Mouse (Mus musculus) midbrain, postnatal 0 days (tissue): ENCODE results near the gene 6030452D12Rik. TPM values are rescaled to one million over a fixed set of nuclear protein-coding genes. Genes with fewer than 3 reads are reported as not detected.

Source experiments
- ATAC-seq: fragments of 200-750 bp; cut with Nextera tagmentation; 2 replicates; pipeline ENCODE4 v1.8.0; 2017; ENCODE audit warnings: moderate number of reproducible peaks, mild to moderate bottlenecking, moderate TSS enrichment, moderate library complexity; ENCODE audit not compliant: low FRiP score
- DNase-seq: peaks from one replicate; pipeline ENCODE4 v3.0.0-alpha.2; 2015; ENCODE audit warnings: low spot score
- H3K27ac ChIP-seq: fragments of 300-500 bp; sonication (generic); 2 replicates; pipeline ENCODE4 v1.5.1; 2014; ENCODE audit warnings: low read depth, mild to moderate bottlenecking, low read length, mixed read lengths
- H3K27me3 ChIP-seq: fragments of 300-500 bp; sonication (generic); 2 replicates; pipeline ENCODE4 v1.6.1; 2014; ENCODE audit warnings: low read length, control low read depth, mixed read lengths; ENCODE audit not compliant: insufficient read depth
- H3K36me3 ChIP-seq: fragments of 300-500 bp; sonication (generic); 2 replicates; pipeline ENCODE4 v1.6.1; 2014; ENCODE audit warnings: low read length, control low read depth, mixed read lengths; ENCODE audit not compliant: insufficient read depth
- H3K4me1 ChIP-seq: fragments of 300-500 bp; sonication (generic); 2 replicates; pipeline ENCODE4 v1.6.1; 2014; ENCODE audit warnings: mild to moderate bottlenecking, control low read depth, antibody characterized with exemption, low read length, mixed read lengths; ENCODE audit not compliant: insufficient read depth
- H3K4me2 ChIP-seq: fragments of 300-500 bp; sonication (generic); 2 replicates; pipeline ENCODE4 v1.6.1; 2014; ENCODE audit warnings: low read depth, mild to moderate bottlenecking, low read length, mixed read lengths; ENCODE audit not compliant: poor library complexity, severe bottlenecking
- H3K4me3 ChIP-seq: fragments of 300-500 bp; sonication (generic); 2 replicates; pipeline ENCODE4 v1.5.1; 2014; ENCODE audit warnings: low read depth, mild to moderate bottlenecking, low read length, moderate library complexity
- H3K9ac ChIP-seq: fragments of 300-500 bp; sonication (generic); replicated peaks from 2 replicates; pipeline ENCODE4 v1.6.1; 2014; ENCODE audit warnings: mild to moderate bottlenecking, low read length, moderate library complexity, mixed read lengths; ENCODE audit not compliant: poor library complexity, severe bottlenecking
- H3K9me3 ChIP-seq: fragments of 300-500 bp; sonication (generic); 2 replicates; pipeline ENCODE4 v1.6.1; 2016; ENCODE audit warnings: low read length, control low read depth
- CTCF ChIP-seq: IDR thresholded peaks from 2 replicates; pipeline ENCODE4 v1.5.1; 2016; ENCODE audit warnings: antibody characterized with exemption, mild to moderate bottlenecking
- WGBS: fragments of 180-500 bp; shearing (Covaris S2); extraction: QIAGEN DNeasy Blood & Tissue Kit; methylation state at CpG from one replicate; pipeline ENCODE4 v1.1.7; 2014; 5-methylcytosine and 5-hydroxymethylcytosine counted together
- polyA plus RNA-seq: library from polyadenylated mRNA; unstranded; fragments of >200 nt; fragmentation: Nextera tagmentation; extraction: Ambion mirVana; gene quantifications from 2 replicates; pipeline ENCODE4 v1.2.1, GENCODE M21; 2015
- total RNA-seq: library from RNA; depleted of rRNA; stranded (reverse); fragments of >200 nt; gene quantifications from 2 replicates; pipeline ENCODE4 v1.2.3, GENCODE M21; 2014

The 6030452D12Rik gene
- total and polyA plus RNA-seq, 2 experiments from 2014 or later = not detected

DNA sequence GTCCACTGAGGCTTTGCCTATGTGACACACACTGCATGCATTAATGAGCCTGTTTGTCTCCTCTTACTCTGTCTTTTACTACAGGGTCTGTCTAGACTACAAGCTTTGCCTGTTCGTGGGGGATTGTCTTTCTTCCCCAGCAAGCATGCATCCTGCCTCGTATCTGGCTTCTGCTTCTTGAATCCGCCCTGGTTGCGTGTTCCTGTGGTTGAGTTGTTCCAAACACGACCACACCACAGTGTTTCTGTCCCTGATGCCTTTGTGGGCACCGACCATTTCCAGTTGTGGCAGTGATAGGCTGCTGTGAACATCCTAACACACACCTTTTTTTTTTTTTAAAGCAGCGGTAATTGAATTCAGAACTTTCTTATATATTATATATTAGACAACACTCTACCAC is 33.4 kb downstream of the 6030452D12Rik start:
- DNase-seq (no peak), ATAC-seq (no peak)
- no peak for TF ChIP-seq CTCF
- Histone ChIP-seq H3K36me3 (no peaks in the 10 kb centered on the region), H3K4me3 (no peak overlapping the region), H3K27me3 (no peaks in the 10 kb centered on the region), H3K4me2 (no peak overlapping the region), H3K9ac (no peak overlapping the region), H3K9me3 (no peaks in the 10 kb centered on the region), H3K4me1 (no peaks in the 10 kb centered on the region), H3K27ac (no peak overlapping the region)
- whole genome bisulfite sequencing = 78% methylated on average over 7 of the region's 7 CpGs

DNA sequence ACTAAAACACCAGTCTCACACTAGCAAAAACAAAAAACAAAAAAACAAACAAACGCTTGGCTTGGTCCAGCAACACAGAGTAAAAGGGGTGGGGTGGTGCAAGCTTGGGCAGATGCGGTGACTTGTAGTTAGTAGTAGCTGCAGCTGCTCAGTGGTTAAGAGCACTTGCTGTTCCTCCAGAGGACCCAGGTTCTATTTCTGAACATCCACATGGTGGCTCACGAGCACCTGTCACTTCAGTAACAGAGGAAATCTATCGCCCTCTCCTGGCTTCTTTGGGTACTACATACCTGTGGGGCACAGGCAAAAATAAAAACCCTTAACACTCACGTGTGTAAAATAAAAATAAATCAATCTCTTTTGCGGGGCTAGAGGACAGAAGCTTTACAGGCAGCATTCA is 34.1 kb downstream of the 6030452D12Rik start:
- no peak overlapping the region for H3K9ac ChIP-seq
- H3K9me3 ChIP-seq = no peaks in the 10 kb centered on the region
- WGBS = 40% methylated on average over 6 of the region's 6 CpGs
- no peaks in the 10 kb centered on the region for H3K27me3 ChIP-seq
- no peak for ATAC-seq
- H3K4me3 ChIP-seq = no peak overlapping the region
- TF ChIP-seq CTCF = peak; percentile 79
- no peaks in the 10 kb centered on the region for H3K36me3 ChIP-seq
- no peaks in the 10 kb centered on the region for H3K4me1 ChIP-seq
- no peak overlapping the region for H3K4me2 ChIP-seq
- DNase-seq = peak; percentile 62
- H3K27ac ChIP-seq = no peak overlapping the region

DNA sequence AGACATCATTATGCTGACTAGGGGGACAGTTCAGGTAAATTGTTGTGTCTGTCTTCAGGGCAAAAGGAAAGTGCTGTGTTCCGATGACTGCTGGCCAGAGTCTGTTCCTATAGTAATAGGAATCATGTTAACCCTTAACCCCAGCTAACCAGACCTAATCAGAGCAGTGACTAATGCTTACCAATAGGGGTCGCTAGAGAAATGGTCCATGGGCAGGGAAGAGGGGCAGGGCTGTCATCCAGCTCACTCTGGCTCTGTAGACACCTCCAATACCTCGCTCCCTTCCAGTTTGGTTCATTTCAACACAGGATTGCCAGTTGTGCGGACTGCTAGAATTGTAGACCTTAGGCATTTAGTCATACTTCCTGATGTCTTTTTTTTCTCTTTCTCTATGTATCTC is 35.1 kb downstream of the 6030452D12Rik start:
- no peaks in the 10 kb centered on the region for H3K36me3 ChIP-seq
- no peaks in the 10 kb centered on the region for H3K4me1 ChIP-seq
- H3K27me3 ChIP-seq = no peaks in the 10 kb centered on the region
- WGBS = 75% methylated on average over 4 of the region's 4 CpGs
- no peak overlapping the region for H3K27ac ChIP-seq
- TF ChIP-seq CTCF = peak; percentile 36
- H3K9me3 ChIP-seq = no peaks in the 10 kb centered on the region
- no peak overlapping the region for H3K4me2 ChIP-seq
- no peak overlapping the region for H3K4me3 ChIP-seq
- H3K9ac ChIP-seq = no peak overlapping the region
- ATAC-seq = no peak
- no peak for DNase-seq

DNA sequence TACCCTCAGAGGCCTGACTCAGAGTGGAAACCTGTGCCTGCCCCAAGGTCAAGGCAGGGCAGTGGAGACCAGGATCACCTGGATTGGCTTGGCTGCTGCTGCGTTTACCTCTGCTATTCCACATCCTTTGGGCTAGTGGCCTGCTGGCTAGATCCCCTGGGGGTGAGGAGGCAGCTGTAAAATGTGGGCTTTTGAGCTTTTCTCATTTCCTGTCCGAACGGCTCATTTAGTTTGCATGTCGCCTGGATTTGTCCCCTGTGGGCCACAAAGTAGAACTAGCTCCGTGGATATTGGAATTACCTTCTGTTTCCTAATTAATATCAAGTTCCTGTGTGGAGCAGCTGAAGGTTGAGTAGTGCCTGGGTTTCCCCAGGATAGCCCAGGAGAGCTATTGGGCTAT is 38.9 kb downstream of the 6030452D12Rik start:
- H3K4me2 ChIP-seq = no peak overlapping the region
- H3K9ac ChIP-seq = no peak overlapping the region
- H3K4me3 ChIP-seq = no peak overlapping the region
- no peak for TF ChIP-seq CTCF
- H3K9me3 ChIP-seq = no peaks in the 10 kb centered on the region
- H3K36me3 ChIP-seq = no peaks in the 10 kb centered on the region
- H3K4me1 ChIP-seq = no peaks in the 10 kb centered on the region
- 54% methylated on average over 5 of the region's 5 CpGs for WGBS
- DNase-seq = no peak
- no peaks in the 10 kb centered on the region for H3K27me3 ChIP-seq
- no peak for ATAC-seq
- no peak overlapping the region for H3K27ac ChIP-seq

DNA sequence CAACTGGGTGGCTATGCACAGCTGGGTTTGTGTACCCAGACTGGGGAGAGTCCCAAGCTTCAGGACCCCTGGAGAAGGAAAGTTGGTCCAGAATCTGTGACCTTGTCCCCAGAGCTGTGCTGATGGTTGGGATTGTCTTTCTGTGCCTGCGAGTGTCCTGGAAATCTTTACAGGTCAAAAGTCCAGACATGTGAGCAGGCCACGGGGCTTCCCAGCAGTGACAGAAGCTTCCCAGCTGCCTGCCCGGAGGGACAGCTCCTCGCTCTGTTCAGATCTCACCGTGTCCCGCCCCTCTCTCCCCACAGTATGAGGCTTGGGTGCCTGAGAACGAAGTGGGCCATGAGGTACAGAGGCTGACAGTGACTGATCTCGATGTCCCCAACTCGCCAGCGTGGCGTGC is 40.7 kb downstream of the 6030452D12Rik start:
- no peak for DNase-seq
- Histone ChIP-seq H3K27ac (no peak overlapping the region), H3K4me3 (no peak overlapping the region), H3K9ac (no peak overlapping the region), H3K36me3 (no peaks in the 10 kb centered on the region), H3K9me3 (no peaks in the 10 kb centered on the region), H3K27me3 (no peaks in the 10 kb centered on the region), H3K4me1 (no peaks in the 10 kb centered on the region), H3K4me2 (no peak overlapping the region)
- no peak for TF ChIP-seq CTCF
- 84% methylated on average over 11 of the region's 11 CpGs for WGBS
- no peak for ATAC-seq

DNA sequence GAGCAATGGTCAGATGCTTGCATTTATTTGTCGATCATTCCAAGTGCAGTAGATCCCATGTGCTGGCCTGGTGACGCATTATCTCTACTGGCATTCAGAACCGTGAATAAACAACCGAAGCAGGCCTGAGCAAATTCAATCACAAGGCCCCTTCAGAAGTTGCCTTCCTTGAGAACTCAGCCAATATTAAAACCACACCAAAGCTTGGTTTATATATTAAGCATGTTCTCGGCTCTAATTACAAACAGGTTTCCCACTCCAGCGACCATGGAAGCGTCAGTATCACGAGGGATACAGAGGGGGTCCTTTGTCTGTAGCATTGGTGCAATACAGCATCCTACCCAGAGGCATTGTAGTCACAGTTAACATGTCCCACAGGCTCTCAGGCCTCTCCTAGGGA is 42.7 kb downstream of the 6030452D12Rik start:
- no peaks in the 10 kb centered on the region for H3K27me3 ChIP-seq
- WGBS = 64% methylated on average over 8 of the region's 8 CpGs

More for the DNA sequence above, 42.7 kb downstream of the 6030452D12Rik start:
- Histone ChIP-seq H3K9me3 (no peaks in the 10 kb centered on the region), H3K27ac (no peak overlapping the region), H3K9ac (no peak overlapping the region), H3K4me3 (no peak overlapping the region), H3K36me3 (no peaks in the 10 kb centered on the region), H3K4me2 (no peak overlapping the region), H3K4me1 (no peaks in the 10 kb centered on the region)
- DNase-seq (no peak), ATAC-seq (no peak)
- TF ChIP-seq CTCF = no peak
